ENCODE assay signal across 10 mouse cellular contexts in genomic region chr11:121362212-121362611, GRCm38 (mm10). TPM values are rescaled to one million over a fixed set of nuclear protein-coding genes. Genes with fewer than 3 reads are reported as not detected.
DNase-seq lines count a peak whose midpoint lies in the region.
"Had no signal": no experiment of that assay in that cellular context is flagged by ENCODE, and none has a peak within 500 bp of the region (broad histone marks: within the 10 kb centered on the region; RNA-seq: fewer than 3 reads in every experiment).

No protein-coding gene starts in this region.

- H3K9me3 ChIP-seq in heart, embryonic 10.5 days = no peaks in the 10 kb centered on the region
- H3K9me3 ChIP-seq: lung, embryonic 15.5 days; stomach, embryonic 15.5 days had no signal

- H3K36me3 ChIP-seq in heart, embryonic 10.5 days = no peaks in the 10 kb centered on the region
- H3K36me3 ChIP-seq: lung, embryonic 15.5 days; stomach, embryonic 15.5 days had no signal

- peak; percentile 15 to 45 for DNase-seq in heart, adult 18-20 months
- DNase-seq in heart, embryonic 10.5 days (ENCODE audit: low spot score) = no peak
- DNase-seq in urinary bladder, postnatal 14 days (ENCODE audit: low spot score) = peak; percentile 29
- no peak for DNase-seq in urinary bladder, postnatal 36 days (ENCODE audit: low spot score in 2 of 2)
- peak; percentile 27 for DNase-seq in gastrocnemius, postnatal 10 days
- DNase-seq in lung, postnatal 36 days = peak; percentile 47
- DNase-seq in neural tube, embryonic 10.5 days (ENCODE audit: extremely low spot score, low spot score) = no peak
- no peak for DNase-seq in frontal cortex, postnatal 25 days (ENCODE audit: low spot score in 2 of 2)

- H3K4me1 ChIP-seq in heart, embryonic 10.5 days = no peaks in the 10 kb centered on the region
- H3K4me1 ChIP-seq: lung, embryonic 15.5 days; stomach, embryonic 15.5 days had no signal

- 33% methylated on average over 5 of the region's 5 CpGs for WGBS in heart, embryonic 10.5 days

- H3K27me3 ChIP-seq in heart, embryonic 10.5 days (ENCODE audit: insufficient read depth, poor library complexity, severe bottlenecking) = no peaks in the 10 kb centered on the region
- H3K27me3 ChIP-seq: lung, embryonic 15.5 days; stomach, embryonic 15.5 days had no signal

- no peak overlapping the region for H3K27ac ChIP-seq in heart, embryonic 10.5 days
- H3K27ac ChIP-seq: lung, embryonic 15.5 days; stomach, embryonic 15.5 days had no signal

- no peak overlapping the region for H3K4me3 ChIP-seq in heart, embryonic 10.5 days
- H3K4me3 ChIP-seq: lung, embryonic 15.5 days; stomach, embryonic 15.5 days had no signal

RNA-seq across cellular contexts. Expression of gene Wdr45b, which starts 8.0 kb away (rescaled TPM):
- total RNA-seq in heart, adult 18-20 months (2021) = 10 to 100 TPM; 33.4 to 34.2 TPM
- polyA plus RNA-seq in heart, embryonic 10.5 days (2016; fragmentation: Nextera tagmentation; extraction: Ambion mirVana) = 85.9 and 90.0 TPM in 2 replicates
- 10 to 100 TPM; 40.7 to 45.4 TPM for total RNA-seq in gastrocnemius, postnatal 10 days (2021)

RNA-seq across cellular contexts. Expression of gene Rab40b, which starts 25.8 kb away (rescaled TPM):
- total RNA-seq in heart, adult 18-20 months (2021) = 1 to 10 TPM; 2.0 to 2.1 TPM
- 1.8 and 3.7 TPM in 2 replicates for polyA plus RNA-seq in heart, embryonic 10.5 days (2016; fragmentation: Nextera tagmentation; extraction: Ambion mirVana)
- total RNA-seq in gastrocnemius, postnatal 10 days (2021) = 10 to 100 TPM; 23.8 to 27.4 TPM

RNA-seq across cellular contexts. Expression of gene Fn3krp, which starts 59.0 kb away (rescaled TPM):
- 1 to 10 TPM; 6.0 to 6.9 TPM for total RNA-seq in heart, adult 18-20 months (2021)
- 3.0 and 3.6 TPM in 2 replicates for polyA plus RNA-seq in heart, embryonic 10.5 days (2016; fragmentation: Nextera tagmentation; extraction: Ambion mirVana)
- total RNA-seq in gastrocnemius, postnatal 10 days (2021) = 1 to 10 TPM; 6.1 to 8.1 TPM

Comparison
In these comparisons a context has a peak if more than half of its experiments do, and no peak if none do; other contexts are left out.
1. DNase-seq: peak in heart, adult 18-20 months (2 of 2), urinary bladder, postnatal 14 days (single experiment), gastrocnemius, postnatal 10 days (single experiment) and lung, postnatal 36 days (single experiment); none in heart, embryonic 10.5 days (single experiment), urinary bladder, postnatal 36 days (0 of 2), neural tube, embryonic 10.5 days (single experiment) and frontal cortex, postnatal 25 days (0 of 2).
2. RNA of gene Rab40b, which starts 25.8 kb away (total RNA-seq): 23.8 to 27.4 TPM in gastrocnemius, postnatal 10 days; 2.0 to 2.1 TPM in heart, adult 18-20 months; every median in the first group is over 4 times any median in the second.